Mouse (Mus musculus) CD8-positive naive resting alpha-beta T cell, adult 2 months (primary cell): ENCODE measurements around the gene Rnf215.

Experiments used
- DNase-seq, 2 experiments: peaks; one replicate each; pipeline ENCODE4 v3.0.0; 2022; ENCODE audit warnings: low read depth in 2 of 2, low spot score in 2 of 2

Gene Rnf215

GRCm38 (mm10) chr11:4189182-4189581 is 54.2 kb downstream of the Rnf215 start:
- DNase-seq, result no peak

- no peak for DNase-seq
These were observed 55.7 kb downstream of the Rnf215 start for GRCm38 (mm10) chr11:4190677-4191076.
